Mouse (Mus musculus) WW6 (cell line): ENCODE data around the gene Trim41.

Experiments used
- DNase-seq: peaks from one replicate; pipeline ENCODE4 v3.0.0-alpha.2; 2013; ENCODE audit warnings: low read depth, low spot score

Trim41 gene

GRCm38 (mm10) chr11:48789973-48790823 is 27.0 kb downstream of the Trim41 start:
- no peak for DNase-seq

- DNase-seq: no peak
These were observed 27.9 kb downstream of the Trim41 start for GRCm38 (mm10) chr11:48789215-48789614.

- no peak for DNase-seq
These were observed 28.7 kb downstream of the Trim41 start for GRCm38 (mm10) chr11:48788311-48789089.

GRCm38 (mm10) chr11:48787455-48788211 is 29.5 kb downstream of the Trim41 start:
- no peak for DNase-seq

GRCm38 (mm10) chr11:48782243-48782642 is 34.9 kb downstream of the Trim41 start:
- no peak for DNase-seq

GRCm38 (mm10) chr11:48779450-48779849 is 37.7 kb downstream of the Trim41 start:
- DNase-seq: no peak

GRCm38 (mm10) chr11:48777303-48777702 is 39.9 kb downstream of the Trim41 start:
- no peak for DNase-seq

GRCm38 (mm10) chr11:48776664-48777063 is 40.5 kb downstream of the Trim41 start:
- DNase-seq: no peak

GRCm38 (mm10) chr11:48775483-48775882 is 41.7 kb downstream of the Trim41 start:
- peak; percentile 80 for DNase-seq

GRCm38 (mm10) chr11:48774443-48775298 is 42.5 kb downstream of the Trim41 start:
- DNase-seq: no peak

GRCm38 (mm10) chr11:48771691-48772090 is 45.5 kb downstream of the Trim41 start:
- no peak for DNase-seq

- no peak for DNase-seq
These were observed 49.8 kb downstream of the Trim41 start for GRCm38 (mm10) chr11:48767195-48767876.

- DNase-seq: no peak
These were observed 53.0 kb downstream of the Trim41 start for GRCm38 (mm10) chr11:48764119-48764518.

GRCm38 (mm10) chr11:48759021-48759420 is 58.1 kb downstream of the Trim41 start:
- DNase-seq: no peak
